Mouse (Mus musculus) ES-E14 (cell line): Measurements from ENCODE around the gene Tmem72. TPM values are rescaled to one million over a fixed set of nuclear protein-coding genes. Genes with fewer than 3 reads are reported as not detected.

Experiments
- DNase-seq: peaks from one replicate; pipeline ENCODE4 v3.0.0-alpha.2; 2013; ENCODE audit warnings: low read depth, low spot score
- H3K27ac ChIP-seq: 2 replicates; pipeline ENCODE4 v1.5.1; 2012; ENCODE audit warnings: low read depth, mild to moderate bottlenecking, low read length, moderate library complexity, mixed read lengths; ENCODE audit not compliant: poor library complexity, insufficient read depth, severe bottlenecking
- H3K36me3 ChIP-seq: 2 replicates; pipeline ENCODE4 v1.6.1; 2012; ENCODE audit warnings: mild to moderate bottlenecking, low read length, moderate library complexity, mixed read lengths; ENCODE audit not compliant: control insufficient read depth, poor library complexity, insufficient read depth, severe bottlenecking
- H3K4me1 ChIP-seq, 2 experiments: fragments of 150-350 bp in 1 of 2; sonication (generic) in 1 of 2; 2 replicates each; pipeline ENCODE4 v1.6.1; 2012; ENCODE audit warnings: low read length in 2 of 2, mild to moderate bottlenecking in 1 of 2, mixed read lengths in 1 of 2; ENCODE audit not compliant: control insufficient read depth in 2 of 2, insufficient read depth in 2 of 2, poor library complexity in 1 of 2
- H3K4me3 ChIP-seq, 2 experiments: fragments of 150-350 bp in 1 of 2; sonication (generic) in 1 of 2; 2 replicates each; pipeline ENCODE4 v1.5.1; 2012; ENCODE audit warnings: low read length in 2 of 2, low read depth in 1 of 2, mild to moderate bottlenecking in 1 of 2, mixed read lengths in 1 of 2; ENCODE audit not compliant: insufficient read depth in 1 of 2, poor library complexity in 1 of 2, severe bottlenecking in 1 of 2
- H3K9ac ChIP-seq: 2 replicates; pipeline ENCODE4 v1.6.1; 2012; ENCODE audit warnings: low read depth, mild to moderate bottlenecking, low read length, mixed read lengths; ENCODE audit not compliant: poor library complexity, insufficient read depth, severe bottlenecking
- H3K9me3 ChIP-seq: fragments of 150-350 bp; sonication (generic); 2 replicates; pipeline ENCODE4 v1.6.1; 2012; ENCODE audit warnings: low read depth, mild to moderate bottlenecking, low read length; ENCODE audit not compliant: control insufficient read depth, insufficient read depth
- CHD2 ChIP-seq: IDR thresholded peaks from 2 replicates; pipeline ENCODE4 v1.6.1; 2014; ENCODE audit warnings: mild to moderate bottlenecking, low read depth, low read length, inconsistent platforms
- HCFC1 ChIP-seq: IDR thresholded peaks from 2 replicates; pipeline ENCODE4 v1.6.1; 2012; ENCODE audit warnings: low read length, inconsistent platforms, borderline replicate concordance; ENCODE audit not compliant: insufficient read depth
- MAFK ChIP-seq: IDR thresholded peaks from 2 replicates; pipeline ENCODE4 v1.6.1; 2014; ENCODE audit warnings: mild to moderate bottlenecking, low read depth, low read length, inconsistent platforms; ENCODE audit not compliant: insufficient read depth
- ZC3H11A ChIP-seq: IDR thresholded peaks from 2 replicates; pipeline ENCODE4 v1.6.1; 2012; ENCODE audit warnings: low read depth, mild to moderate bottlenecking, inconsistent platforms, low read length, borderline replicate concordance
- ZNF384 ChIP-seq: IDR thresholded peaks from 2 replicates; pipeline ENCODE4 v1.6.1; 2012; ENCODE audit warnings: low read depth, low read length, inconsistent platforms
- in situ Hi-C, 2 experiments: fragments of 600-800 bp; cut with MboI; formaldehyde crosslinking; loops; one replicate each; pipeline ENCODE4 v1.15.1; 2025; ENCODE audit warnings: low sequenced_read_pairs in 2 of 2, inconsistent platforms in 1 of 2; ENCODE audit not compliant: unreplicated experiment in 2 of 2
- total RNA-seq: library from RNA; depleted of rRNA; stranded (reverse); fragments of 300-350 nt; gene quantifications from 2 replicates; pipeline ENCODE4 v1.2.3, GENCODE M21; 2012

Tmem72 gene
- total RNA-seq, 1 experiment, result 0.62 TPM

GRCm38 (mm10) chr6:116643881-116644280, 72.8 kb downstream of the Tmem72 start:
- in situ Hi-C loops, result no loop called here
- no peak overlapping the region for H3K9ac ChIP-seq
- TF ChIP-seq ZC3H11A (no peak), HCFC1 (no peak), MAFK (no peak)
- DNase-seq, result no peak
- no peaks in the 10 kb centered on the region for H3K9me3 ChIP-seq
- no peak overlapping the region for H3K27ac ChIP-seq
- H3K4me3 ChIP-seq, result no peak overlapping the region
- H3K4me1 ChIP-seq, result peaks cover 2 to 3% of the 10 kb centered on the region in 2 experiments; a peak in 2 of 4 replicates
- no peaks in the 10 kb centered on the region for H3K36me3 ChIP-seq

- no peak overlapping the region for H3K4me3 ChIP-seq
- peaks cover 2 to 3% of the 10 kb centered on the region in 2 experiments; a peak in 2 of 4 replicates for H3K4me1 ChIP-seq
- TF ChIP-seq HCFC1 (no peak), ZNF384 (no peak), MAFK (no peak), CHD2 (no peak), ZC3H11A (no peak)
- DNase-seq, result no peak
- H3K27ac ChIP-seq, result no peak overlapping the region
- H3K9me3 ChIP-seq, result no peaks in the 10 kb centered on the region
- H3K9ac ChIP-seq, result no peak overlapping the region
- no peaks in the 10 kb centered on the region for H3K36me3 ChIP-seq
- in situ Hi-C loops, result no loop called here
These were observed 73.8 kb downstream of the Tmem72 start for GRCm38 (mm10) chr6:116642942-116643341.

- no peak for TF ChIP-seq CHD2
- Histone ChIP-seq H3K4me1 (peaks cover 2 to 3% of the 10 kb centered on the region in 2 experiments; a peak in 2 of 4 replicates), H3K4me3 (no peak overlapping the region), H3K9ac (no peak overlapping the region), H3K36me3 (no peaks in the 10 kb centered on the region), H3K27ac (no peak overlapping the region), H3K9me3 (no peaks in the 10 kb centered on the region)
- DNase-seq, result no peak
- in situ Hi-C loops, result no loop called here
These were observed 77.0 kb downstream of the Tmem72 start for GRCm38 (mm10) chr6:116639663-116640062.

GRCm38 (mm10) chr6:116638871-116639270, 77.8 kb downstream of the Tmem72 start:
- in situ Hi-C loops, result no loop called here
- Histone ChIP-seq H3K4me1 (peaks cover 2 to 3% of the 10 kb centered on the region in 2 experiments; a peak in 2 of 4 replicates), H3K27ac (no peak overlapping the region), H3K36me3 (no peaks in the 10 kb centered on the region), H3K9ac (no peak overlapping the region), H3K9me3 (no peaks in the 10 kb centered on the region), H3K4me3 (no peak overlapping the region)
- no peak for TF ChIP-seq CHD2
- no peak for TF ChIP-seq ZNF384
- no peak for TF ChIP-seq MAFK
- no peak for TF ChIP-seq ZC3H11A
- no peak for TF ChIP-seq HCFC1
- DNase-seq, result no peak

GRCm38 (mm10) chr6:116637496-116637895, 79.2 kb downstream of the Tmem72 start:
- Histone ChIP-seq H3K4me1 (peaks cover 0 to 3% of the 10 kb centered on the region in 2 experiments; a peak in 1 of 4 replicates), H3K9me3 (no peaks in the 10 kb centered on the region), H3K27ac (no peak overlapping the region), H3K4me3 (no peak overlapping the region), H3K36me3 (no peaks in the 10 kb centered on the region), H3K9ac (no peak overlapping the region)
- DNase-seq, result no peak
- TF ChIP-seq CHD2, result no peak
- TF ChIP-seq HCFC1, result no peak
- no peak for TF ChIP-seq MAFK
- no peak for TF ChIP-seq ZC3H11A
- TF ChIP-seq ZNF384, result no peak
- in situ Hi-C loops, result no loop called here
